Mouse (Mus musculus): ENCODE data around the gene 4930442H23Rik. TPM values are rescaled to one million over a fixed set of nuclear protein-coding genes. Genes with fewer than 3 reads are reported as not detected.
"Not testable (repeated sequence)": the region's sequence is repeated elsewhere in the genome, so short reads cannot be mapped to it uniquely, and the experiment has no call there.

The 4930442H23Rik gene
- total RNA-seq (2021): not detected
- long read RNA-seq, experiment 1: 0 reads
- long read RNA-seq, experiment 2: 0 reads

DNA sequence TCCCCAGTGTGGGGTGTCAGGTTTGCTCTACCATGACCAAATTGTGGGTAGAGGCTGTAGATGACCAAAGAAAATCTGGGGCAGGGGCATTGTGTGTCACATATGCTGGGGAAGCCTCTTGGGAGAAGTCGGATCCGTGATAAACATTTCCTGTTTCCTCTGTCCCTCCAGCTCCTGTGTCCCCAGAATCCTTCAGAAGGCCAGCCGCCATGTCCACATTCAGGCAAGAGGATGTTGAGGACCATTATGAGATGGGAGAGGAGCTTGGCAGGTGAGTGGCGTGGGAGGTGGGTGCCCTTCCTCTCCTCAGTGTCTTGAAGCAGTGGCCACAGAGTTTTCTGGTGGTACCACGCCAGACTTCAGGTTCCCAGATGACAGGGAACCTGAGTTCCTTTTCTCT lies at the start of gene 4930442H23Rik:
Gene 4930442H23Rik (minus strand): TSS at position 45 of the 400 bp plus-strand sequence.
- no peak for DNase-seq (ENCODE audit: low spot score)

DNA sequence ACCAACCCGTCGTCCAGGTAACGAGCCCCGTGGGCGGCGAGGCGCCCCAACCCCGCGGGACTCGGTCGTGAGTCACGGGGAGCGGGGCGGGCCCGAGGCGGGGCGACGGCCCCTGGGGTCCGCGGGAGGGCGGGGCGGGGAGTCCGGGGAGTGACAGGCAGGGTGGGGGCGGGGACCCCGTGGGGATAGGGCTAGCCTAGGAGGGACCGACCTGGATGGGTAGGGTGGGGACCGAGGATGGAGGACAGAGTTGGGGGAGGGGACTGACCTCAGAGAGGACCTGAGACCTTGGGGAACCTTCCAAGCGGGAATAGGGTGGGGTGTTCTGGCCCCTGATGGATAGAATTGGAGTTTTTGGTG lies 49.6 kb upstream of the 4930442H23Rik start:
- DNase-seq (ENCODE audit: low spot score): no peak

GRCm38 (mm10) chr10:81232580-81233225 lies 49.1 kb upstream of the 4930442H23Rik start, which contains the start of gene Zfr2:
Gene Zfr2 (plus strand): TSS chr10:81233155.
- peak; percentile 88 for DNase-seq (ENCODE audit: low spot score)

GRCm38 (mm10) chr10:81231436-81231835 lies 47.8 kb upstream of the 4930442H23Rik start:
- no peak for DNase-seq (ENCODE audit: low spot score)

GRCm38 (mm10) chr10:81230438-81231332 lies 47.0 kb upstream of the 4930442H23Rik start, which contains the start of gene Atcay:
Gene Atcay (minus strand): TSS chr10:81230833.
- no peak for DNase-seq (ENCODE audit: low spot score)

GRCm38 (mm10) chr10:81229735-81230437 lies 46.2 kb upstream of the 4930442H23Rik start:
- no peak for DNase-seq (ENCODE audit: low spot score)

DNA sequence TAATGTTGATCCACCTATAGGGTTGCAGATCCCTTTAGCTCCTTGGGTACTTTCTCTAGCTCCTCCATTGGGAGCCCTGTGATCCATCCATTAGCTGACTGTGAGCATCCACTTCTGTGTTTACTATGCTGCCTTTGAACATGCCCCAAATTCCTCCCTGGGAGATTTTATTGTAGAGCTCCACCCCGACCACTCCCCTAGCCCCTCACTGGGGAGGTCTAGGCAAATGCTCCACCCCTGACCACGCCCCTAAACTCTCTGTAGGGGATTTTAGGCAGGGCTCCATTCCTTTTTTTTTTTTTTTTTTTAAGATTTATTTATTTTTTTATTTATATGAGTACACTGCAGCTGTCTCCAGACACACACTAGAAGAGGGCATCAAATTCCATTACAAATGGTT lies 40.1 kb upstream of the 4930442H23Rik start:
- DNase-seq (ENCODE audit: low spot score): not testable (repeated sequence)

DNA sequence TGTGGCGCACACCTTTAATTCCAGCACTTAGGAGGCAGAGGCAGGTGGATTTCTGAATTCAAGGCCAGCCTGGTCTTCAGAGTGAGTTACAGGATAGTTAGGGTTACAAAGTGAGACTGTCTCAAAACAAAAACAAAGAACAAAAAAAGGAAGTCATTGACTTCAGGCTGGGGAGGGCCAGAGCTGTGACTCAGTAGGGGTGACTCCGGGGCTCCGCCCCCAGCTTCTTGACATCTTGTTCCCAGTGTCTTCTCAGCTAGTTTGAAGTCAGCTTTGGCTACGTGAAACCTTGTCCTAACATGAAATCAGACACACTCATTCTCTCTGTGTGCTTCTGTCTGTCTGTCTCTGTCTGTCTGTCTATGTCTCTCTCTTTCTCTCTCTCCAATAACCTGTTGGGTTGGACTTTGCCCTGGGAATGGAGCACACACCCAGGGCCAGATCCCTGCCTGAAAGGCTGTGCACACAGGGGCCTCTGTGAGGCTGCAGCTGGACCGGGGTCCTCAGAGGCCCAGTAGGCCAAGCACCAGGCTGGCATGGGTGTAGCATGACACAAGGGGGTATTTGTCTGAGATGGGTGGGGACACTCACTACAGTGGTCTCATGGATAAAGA lies 37.9 kb upstream of the 4930442H23Rik start:
- DNase-seq (ENCODE audit: low spot score): no peak

DNA sequence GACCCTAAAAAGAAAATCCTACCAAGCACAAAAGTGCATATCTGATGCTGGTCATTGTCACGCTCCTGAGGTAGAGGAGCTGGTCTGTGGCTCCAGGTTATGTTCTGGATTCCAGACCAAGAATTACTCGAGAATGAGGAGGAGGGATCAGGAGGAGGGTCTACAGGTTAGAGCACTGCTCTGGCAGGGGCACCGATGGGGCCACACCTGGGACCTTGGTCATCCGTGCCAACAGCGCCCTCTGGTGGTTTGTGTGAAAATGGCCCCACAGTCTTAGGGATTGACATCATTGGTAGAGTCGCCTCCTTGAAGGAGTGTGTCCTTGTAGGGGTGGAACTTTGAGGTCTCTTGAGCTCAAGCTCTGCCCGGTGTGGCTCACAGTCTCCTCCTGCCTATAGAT lies 34.3 kb upstream of the 4930442H23Rik start:
- DNase-seq (ENCODE audit: low spot score): peak; percentile 78

GRCm38 (mm10) chr10:81217267-81217666 lies 33.6 kb upstream of the 4930442H23Rik start:
- not testable (repeated sequence) for DNase-seq (ENCODE audit: low spot score)

DNA sequence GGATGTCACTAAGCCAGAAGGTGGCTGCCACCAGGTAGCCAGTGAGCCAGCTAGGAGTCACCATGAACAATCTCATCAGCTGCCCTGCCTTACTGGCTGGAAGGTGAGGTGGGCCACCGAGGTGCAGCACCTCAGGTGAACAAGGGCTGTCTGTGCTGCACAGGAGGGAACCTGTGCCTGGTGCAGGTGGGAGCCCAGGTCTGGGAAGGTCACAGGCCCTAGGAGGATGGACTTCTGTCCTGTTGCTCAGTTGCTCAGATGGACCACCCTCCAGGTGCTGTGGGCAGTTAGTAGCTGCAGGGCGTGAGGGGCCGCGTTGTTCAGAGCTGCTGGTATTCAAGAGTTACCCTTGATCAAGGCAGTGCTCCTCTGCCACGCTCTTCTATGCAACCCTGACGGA lies 33.2 kb upstream of the 4930442H23Rik start:
- DNase-seq (ENCODE audit: low spot score): no peak

- no peak for DNase-seq (ENCODE audit: low spot score)
Measured at GRCm38 (mm10) chr10:81216260-81216659, 32.6 kb upstream of the 4930442H23Rik start.

DNA sequence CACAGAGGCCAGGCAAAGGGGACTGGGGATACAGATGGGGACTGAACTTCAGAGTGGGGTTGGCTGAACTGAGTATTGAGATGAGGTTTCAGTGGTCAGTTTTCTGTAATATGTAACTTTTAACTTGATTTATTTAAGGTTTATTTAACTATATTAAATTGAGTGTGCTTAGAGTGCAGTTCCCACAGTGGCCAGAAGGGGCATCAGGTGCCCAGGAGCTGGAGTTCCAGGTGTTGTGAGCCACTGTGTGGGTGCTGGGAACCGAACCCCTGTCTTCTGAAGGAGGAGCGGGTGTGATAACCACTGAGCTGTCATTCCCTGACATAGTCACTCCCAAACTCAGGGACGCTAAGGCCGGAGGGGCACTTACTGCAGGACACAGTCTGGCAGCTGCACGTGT lies 26.5 kb upstream of the 4930442H23Rik start:
- no peak for DNase-seq (ENCODE audit: low spot score)

DNA sequence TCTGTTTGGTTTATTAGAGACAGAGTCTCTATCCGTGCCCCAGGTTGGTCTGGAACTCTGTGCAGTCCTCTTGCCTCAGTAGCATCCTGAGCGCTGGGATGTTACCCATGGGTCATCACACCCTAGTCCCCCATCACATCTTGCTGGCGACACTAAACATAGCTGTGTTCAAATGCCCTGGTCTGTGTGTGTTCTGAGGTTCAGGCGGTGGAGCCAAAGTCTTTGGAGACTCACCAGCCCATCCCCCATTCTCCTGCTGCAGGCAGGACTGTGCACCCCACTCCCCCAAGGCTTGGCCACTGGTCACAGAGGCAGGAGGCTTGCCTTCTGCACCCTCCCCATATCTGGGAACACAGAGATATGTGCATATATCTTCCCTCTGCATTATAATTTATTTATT lies 20.5 kb upstream of the 4930442H23Rik start:
- DNase-seq (ENCODE audit: low spot score): no peak

DNA sequence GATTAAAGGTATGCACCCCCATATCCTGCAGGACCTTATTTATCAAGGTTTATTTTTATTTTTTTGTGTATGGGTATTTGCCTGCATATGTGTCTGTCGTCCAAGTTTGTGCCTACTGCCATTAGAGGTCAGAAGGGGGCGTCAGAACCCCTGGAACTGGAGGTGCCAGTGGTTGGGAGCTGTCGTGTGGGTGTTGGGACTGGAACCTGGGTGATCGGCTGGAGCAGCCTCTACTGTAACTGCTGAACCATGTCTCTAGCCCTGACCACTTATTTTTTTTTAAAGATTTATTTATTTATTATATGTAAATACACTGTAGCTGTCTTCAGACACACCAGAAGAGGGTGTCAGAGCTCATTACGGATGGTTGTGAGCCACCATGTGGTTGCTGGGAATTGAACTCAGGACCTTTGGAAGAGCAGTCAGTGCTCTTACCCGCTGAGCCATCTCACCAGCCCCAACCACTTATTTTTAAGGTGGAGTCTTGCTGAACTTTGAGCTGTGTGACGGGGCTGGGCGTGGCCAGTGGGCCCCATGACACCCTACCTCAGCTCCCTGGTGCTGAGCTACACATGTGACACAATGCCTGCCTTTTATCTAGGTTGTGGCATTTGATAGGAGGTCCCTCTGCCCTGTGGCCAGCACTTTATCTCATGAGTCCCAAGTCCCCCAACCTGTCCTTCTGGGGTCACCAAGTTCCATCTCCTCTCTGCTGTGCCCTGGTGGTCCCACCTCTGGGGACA lies 19.5 kb upstream of the 4930442H23Rik start:
- no peak for DNase-seq (ENCODE audit: low spot score)

DNA sequence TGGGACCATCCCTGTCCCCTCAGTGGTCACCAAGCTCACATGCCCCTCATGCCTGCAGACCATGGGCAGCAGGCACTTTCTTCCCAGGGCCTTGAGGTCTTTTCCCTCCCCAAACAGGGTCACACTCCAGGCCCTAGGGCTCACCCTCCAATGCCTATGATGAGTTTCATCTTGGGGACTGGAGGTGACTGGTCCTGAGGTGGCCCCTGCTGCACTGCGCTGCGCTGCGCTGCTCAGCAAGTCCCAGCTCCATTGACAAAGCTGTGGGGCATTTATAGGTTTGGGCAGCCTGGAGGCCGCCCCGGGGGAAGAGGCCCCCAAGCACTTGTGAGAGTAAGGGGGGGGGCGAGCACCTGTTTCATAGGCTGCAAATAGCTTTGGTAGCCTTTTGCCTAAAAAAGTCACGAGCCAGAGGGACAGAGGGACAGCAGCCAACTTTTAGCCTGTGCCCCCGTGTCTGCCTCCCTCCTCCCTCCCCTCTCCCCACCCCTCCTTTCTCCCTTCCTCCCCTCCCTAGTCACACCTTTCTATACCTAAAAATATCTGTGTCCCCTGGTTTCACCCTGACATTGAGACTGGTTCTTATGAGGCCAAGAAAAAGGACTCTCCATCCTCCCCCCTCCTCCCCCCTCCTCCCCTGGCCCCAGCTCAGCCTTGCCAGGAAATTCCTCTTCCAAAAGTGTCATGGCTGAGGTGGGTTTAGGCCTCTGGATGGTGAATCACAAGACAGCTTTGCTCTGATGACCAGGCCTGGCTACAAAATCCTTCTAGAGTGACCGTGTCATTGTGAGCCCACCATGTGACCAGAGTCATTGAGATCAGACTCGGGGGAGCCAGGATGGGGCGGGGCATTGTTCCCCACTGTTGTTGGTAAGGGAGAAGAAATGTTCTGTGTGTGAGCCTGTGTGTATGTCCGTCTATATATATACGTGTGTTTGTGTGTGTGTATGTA lies 18.4 kb upstream of the 4930442H23Rik start, which contains the start of gene Nmrk2:
Gene Nmrk2 (minus strand): TSS at position 245 of the 952 bp plus-strand sequence.
- DNase-seq (ENCODE audit: low spot score): peak; percentile 83

- no peak for DNase-seq (ENCODE audit: low spot score)
Measured at GRCm38 (mm10) chr10:81200605-81201287, 17.1 kb upstream of the 4930442H23Rik start.

DNA sequence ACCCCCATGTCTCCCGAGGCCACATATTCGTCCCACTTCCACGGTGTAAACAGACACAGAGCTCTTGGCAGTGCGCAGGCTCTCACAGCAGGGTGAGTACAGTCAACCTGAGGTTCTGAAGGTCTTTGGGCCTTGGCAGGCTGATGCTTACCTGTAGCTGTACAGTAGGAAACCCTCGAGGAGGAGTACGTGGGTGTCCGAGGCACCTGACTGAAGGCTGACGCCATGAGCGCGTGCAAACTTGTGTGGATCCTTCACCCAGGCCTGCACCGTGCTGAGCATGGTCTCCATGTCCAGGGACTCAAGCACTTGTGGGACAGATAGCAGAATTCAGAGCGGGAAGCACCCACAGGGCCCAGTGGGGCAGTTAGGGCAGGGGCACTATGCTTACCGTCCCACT lies 16.5 kb upstream of the 4930442H23Rik start:
- DNase-seq (ENCODE audit: low spot score): no peak

- no peak for DNase-seq (ENCODE audit: low spot score)
Measured at GRCm38 (mm10) chr10:81198990-81199389, 15.3 kb upstream of the 4930442H23Rik start.
